Mouse (Mus musculus) liver, adult 2 months (tissue): Measurements from ENCODE around the gene Clint1.

Source experiments
- CTCF ChIP-seq: fragments of 200-500 bp; IDR thresholded peaks from 2 replicates; pipeline ENCODE4 v1.5.1; 2011; ENCODE audit warnings: low read depth, low read length, control low read depth
- POLR2A ChIP-seq: fragments of 200-500 bp; IDR thresholded peaks from 2 replicates; pipeline ENCODE4 v1.6.1; 2011; ENCODE audit warnings: low read length, control low read depth; ENCODE audit not compliant: insufficient read depth; ENCODE audit errors: extremely low read depth

DNA sequence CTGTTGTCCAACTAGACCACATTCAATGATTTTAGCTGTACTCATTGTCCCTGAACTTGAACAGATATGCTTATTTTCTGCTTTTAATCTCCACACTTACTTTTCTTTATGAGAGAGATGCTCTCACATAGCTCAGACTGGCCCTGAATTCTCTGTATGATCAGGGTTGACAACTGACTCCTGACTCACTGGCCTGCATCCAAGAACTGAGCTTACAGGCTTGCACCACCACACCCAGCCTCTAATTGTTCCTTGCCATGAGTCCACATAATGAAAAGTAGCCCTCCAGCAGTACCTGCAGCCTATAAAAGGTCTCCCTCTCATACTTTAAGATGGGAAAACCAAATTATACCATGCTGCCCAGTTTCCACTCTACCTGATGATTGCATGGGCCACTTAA, 21.7 kb upstream of the Clint1 start:
- TF ChIP-seq CTCF (no peak), POLR2A (no peak)
